Mouse (Mus musculus): ENCODE data around the gene Vmac.

The Vmac gene

DNA sequence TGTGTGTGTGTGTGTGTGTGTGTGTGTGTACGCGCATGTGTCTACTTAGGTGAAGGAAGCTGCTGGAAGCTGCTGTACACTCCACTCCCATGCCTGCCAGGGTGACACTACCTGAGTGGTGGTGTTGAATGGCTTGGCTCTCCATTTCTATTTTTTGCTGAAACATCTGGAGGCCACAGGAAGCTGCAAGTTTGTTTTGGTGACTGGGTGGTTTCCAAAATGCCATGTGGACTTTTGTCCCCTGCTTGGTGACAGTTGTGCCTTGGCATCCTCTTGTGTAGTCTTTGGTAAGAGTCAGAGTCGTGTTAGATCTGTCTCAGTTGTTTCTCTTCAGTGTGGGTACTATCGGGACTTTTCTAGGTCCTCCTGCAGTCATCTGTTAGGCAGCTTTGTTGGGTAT is 31.0 kb downstream of the Vmac start:
- no peak for DNase-seq (ENCODE audit: low spot score)

DNA sequence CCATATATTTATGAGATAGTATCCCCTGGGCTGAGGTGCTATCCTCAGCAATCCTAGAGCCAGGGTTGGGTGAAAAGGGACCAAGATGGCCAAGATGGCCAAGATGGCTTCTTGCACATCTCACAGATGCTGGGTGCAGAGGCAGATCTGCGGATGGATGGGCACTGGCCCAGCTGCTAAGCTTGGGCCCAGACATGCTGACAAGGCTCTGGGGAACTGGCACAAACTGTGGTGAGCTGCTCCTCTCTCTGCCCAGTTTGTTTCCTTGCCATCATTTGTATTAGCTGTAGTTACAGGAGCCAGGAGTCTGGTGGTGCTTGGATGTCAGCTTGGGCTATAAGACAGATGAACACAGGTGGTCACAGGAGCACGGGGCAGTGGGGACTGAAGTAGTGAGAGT is 33.2 kb downstream of the Vmac start:
- DNase-seq (ENCODE audit: low spot score) = no peak

GRCm38 (mm10) chr17:56683546-56684140 is 34.2 kb downstream of the Vmac start:
- DNase-seq (ENCODE audit: low spot score) = no peak

DNA sequence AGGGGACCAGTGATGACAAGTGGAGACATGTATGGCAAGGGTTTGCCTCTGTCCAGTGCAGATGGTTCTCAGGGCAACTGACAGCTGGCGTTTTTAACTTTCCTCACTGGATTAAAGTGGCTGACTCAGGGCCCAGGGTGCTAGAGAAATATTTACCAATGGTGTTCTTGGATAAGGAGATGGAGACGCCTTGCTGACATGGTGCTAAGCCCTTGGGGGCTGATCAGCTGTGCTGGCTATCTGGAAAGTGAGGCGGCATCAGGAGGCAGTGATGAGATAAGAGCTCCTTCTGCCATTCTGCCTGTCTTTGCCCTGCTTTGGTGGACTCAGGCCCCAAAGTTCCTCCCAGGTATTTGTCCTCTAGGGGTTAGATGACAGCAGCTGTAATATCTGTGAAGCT is 34.9 kb downstream of the Vmac start:
- DNase-seq (ENCODE audit: low spot score) = no peak

DNA sequence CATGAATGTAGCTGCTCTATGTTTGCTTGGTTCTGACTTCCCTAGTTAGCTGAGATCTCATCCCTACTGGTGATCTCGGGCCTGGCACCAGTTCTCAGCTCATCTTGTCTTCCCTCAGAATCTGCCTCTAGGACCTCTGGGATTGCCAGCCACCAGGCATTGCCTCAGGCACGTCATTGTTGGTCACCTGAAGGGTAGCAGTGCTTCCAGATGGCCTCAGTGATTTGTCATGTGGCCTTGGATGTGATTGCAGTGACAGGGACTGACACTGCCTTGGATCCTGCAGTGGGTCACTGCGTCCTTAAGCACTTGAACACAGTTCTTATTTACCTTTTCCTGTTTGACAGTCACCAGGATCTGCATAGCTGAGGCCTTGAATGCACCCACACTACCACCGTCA is 36.0 kb downstream of the Vmac start:
- no peak for DNase-seq (ENCODE audit: low spot score)

- peak; percentile 63 for DNase-seq (ENCODE audit: low spot score)
Measured at GRCm38 (mm10) chr17:56673647-56674416, 44.0 kb downstream of the Vmac start.

GRCm38 (mm10) chr17:56672941-56673646 is 44.7 kb downstream of the Vmac start, which contains the start of gene Ranbp3:
TSS of gene Ranbp3 (plus strand) at chr17:56673294.
- DNase-seq (ENCODE audit: low spot score) = peak; percentile 99

DNA sequence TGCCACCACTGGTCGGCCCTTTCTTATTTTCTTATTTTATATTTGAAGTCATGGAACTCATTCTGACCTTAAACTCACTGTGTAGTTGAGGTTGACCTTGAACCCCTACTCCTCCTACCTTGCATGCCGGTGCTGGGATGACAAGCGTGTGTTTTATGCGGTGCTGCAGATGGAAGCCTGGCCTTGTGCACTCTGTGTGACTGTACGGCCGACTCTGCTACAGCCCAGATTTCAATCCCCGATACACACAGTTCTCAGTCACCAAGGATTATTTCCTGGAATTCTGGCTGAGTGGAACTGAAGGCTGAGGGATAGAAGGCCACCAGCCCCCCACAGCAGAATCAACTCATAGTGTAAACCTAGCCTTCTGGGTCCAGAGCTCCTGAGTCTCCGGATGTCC is 48.1 kb downstream of the Vmac start:
- no peak for DNase-seq (ENCODE audit: low spot score)

- peak; percentile 95 for DNase-seq (ENCODE audit: low spot score)
Measured at GRCm38 (mm10) chr17:56668384-56669144, 49.3 kb downstream of the Vmac start.

- DNase-seq (ENCODE audit: low spot score) = no peak
Measured at GRCm38 (mm10) chr17:56667591-56667990, 50.2 kb downstream of the Vmac start.

GRCm38 (mm10) chr17:56666384-56666783 is 51.4 kb downstream of the Vmac start:
- DNase-seq (ENCODE audit: low spot score) = no peak

- no peak for DNase-seq (ENCODE audit: low spot score)
Measured at GRCm38 (mm10) chr17:56664333-56664732, 53.5 kb downstream of the Vmac start.

Data from testis, postnatal 10 days (tissue).